Mouse (Mus musculus): ENCODE results near the gene Acvr1.

Gene Acvr1

GRCm38 (mm10) chr2:58557045-58557845 is 9.7 kb downstream of the Acvr1 start:
- no peak for DNase-seq (ENCODE audit: low read depth, low spot score)

DNA sequence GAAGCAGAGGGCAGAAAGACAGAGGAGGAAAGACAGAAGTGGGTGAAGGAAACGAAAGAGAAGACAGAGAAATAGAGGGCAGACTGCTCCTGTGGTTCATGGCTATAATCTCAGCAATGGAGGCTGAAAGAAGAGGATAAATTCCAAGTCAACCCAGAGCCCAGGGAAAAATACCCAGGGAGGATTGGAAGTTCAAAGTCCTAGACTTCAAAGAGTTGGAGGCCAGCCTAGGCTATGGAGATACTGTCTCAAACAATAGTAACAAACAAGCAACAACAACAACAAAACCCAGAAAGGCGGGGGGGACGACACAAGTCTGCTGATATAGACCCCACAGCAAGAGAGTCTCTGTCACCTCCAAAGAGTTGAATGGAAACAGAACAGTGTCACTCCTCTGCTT is 14.7 kb downstream of the Acvr1 start:
- DNase-seq (ENCODE audit: low read depth, low spot score): no peak

- no peak for DNase-seq (ENCODE audit: low read depth, low spot score)
Observed at GRCm38 (mm10) chr2:58551866-58552265, 15.1 kb downstream of the Acvr1 start.

GRCm38 (mm10) chr2:58550488-58550887 is 16.5 kb downstream of the Acvr1 start:
- DNase-seq (ENCODE audit: low read depth, low spot score): no peak

- no peak for DNase-seq (ENCODE audit: low read depth, low spot score)
Observed at GRCm38 (mm10) chr2:58549960-58550359, 17.0 kb downstream of the Acvr1 start.

DNA sequence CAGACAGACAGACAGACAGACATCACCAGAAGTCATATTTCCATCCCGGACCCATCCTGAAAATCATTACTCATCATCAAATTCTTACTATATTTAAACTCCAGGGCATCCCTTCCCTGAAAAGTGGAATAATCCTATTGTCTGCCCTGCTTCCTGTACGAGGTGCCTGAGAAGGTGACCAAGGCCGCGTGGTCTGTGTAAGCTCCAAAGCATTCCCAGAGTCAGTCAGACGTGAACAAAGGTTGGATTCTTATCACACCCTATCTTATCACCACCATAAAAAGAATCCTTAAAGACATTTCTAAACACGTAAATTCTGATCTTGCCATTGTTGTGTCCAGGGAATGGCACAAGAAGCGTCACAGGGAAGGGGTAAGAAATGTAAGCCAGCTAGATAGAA is 18.0 kb downstream of the Acvr1 start:
- no peak for DNase-seq (ENCODE audit: low read depth, low spot score)

DNA sequence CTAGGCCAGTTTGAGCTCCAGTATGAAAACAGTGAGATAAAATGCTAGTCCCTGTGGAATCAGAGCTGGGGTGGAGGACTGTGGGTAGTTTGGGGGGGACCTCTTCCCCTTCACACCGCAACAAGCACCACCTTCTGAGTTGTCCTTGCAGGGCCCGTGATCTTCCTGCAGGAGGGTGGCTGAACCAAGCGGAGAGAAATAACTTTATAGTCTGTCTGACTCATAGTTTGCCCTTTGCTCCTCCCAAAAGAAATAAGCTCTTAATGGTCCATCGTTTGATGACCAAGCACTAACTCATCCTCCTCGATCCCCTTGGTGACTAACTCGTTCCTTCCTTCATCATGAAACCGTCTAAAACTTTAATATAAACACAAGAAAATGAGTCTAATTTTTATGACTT is 20.7 kb downstream of the Acvr1 start:
- no peak for DNase-seq (ENCODE audit: low read depth, low spot score)

DNA sequence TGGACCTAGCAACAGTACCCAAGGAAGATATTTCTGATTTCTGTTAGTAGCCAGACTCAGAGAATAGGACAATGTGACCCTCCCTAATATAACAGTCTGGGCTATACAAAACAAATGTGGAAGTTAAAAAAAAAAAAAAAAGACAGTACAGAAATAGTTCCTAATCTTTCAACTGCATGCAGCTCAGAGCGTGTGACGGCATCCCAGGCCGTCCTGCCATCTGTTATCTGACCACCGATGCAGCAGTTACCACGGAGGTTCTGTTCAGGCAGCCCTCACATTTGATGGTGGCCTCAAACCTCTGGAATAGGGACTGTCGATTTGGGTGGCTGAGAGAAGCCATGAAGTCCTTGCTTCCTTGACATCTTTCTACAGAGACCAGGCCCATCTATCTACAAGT is 22.6 kb downstream of the Acvr1 start:
- DNase-seq (ENCODE audit: low read depth, low spot score): no peak

- no peak for DNase-seq (ENCODE audit: low read depth, low spot score)
Observed at GRCm38 (mm10) chr2:58543252-58543651, 23.7 kb downstream of the Acvr1 start.

GRCm38 (mm10) chr2:58538196-58538595 is 28.8 kb downstream of the Acvr1 start:
- no peak for DNase-seq (ENCODE audit: low read depth, low spot score)

DNA sequence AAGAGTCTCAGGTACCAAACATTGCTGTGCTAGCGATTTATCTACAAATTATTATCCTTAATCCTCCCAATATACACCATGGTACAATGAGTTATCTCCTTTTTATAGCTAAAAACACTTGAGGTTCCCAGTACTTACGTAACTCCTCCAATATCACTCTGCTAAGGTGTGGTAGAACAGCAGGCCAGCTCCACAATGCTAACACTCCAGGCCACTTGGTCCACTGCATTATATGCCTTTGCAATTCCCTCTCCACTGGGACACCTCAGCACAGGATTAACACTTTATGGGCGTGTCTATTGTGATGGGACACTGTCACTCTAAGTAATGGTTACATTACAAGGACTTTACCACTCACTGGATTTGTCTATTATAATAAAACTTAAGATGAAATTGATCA is 30.2 kb downstream of the Acvr1 start:
- no peak for DNase-seq (ENCODE audit: low read depth, low spot score)

GRCm38 (mm10) chr2:58535233-58535632 is 31.7 kb downstream of the Acvr1 start:
- DNase-seq (ENCODE audit: low read depth, low spot score): no peak

DNA sequence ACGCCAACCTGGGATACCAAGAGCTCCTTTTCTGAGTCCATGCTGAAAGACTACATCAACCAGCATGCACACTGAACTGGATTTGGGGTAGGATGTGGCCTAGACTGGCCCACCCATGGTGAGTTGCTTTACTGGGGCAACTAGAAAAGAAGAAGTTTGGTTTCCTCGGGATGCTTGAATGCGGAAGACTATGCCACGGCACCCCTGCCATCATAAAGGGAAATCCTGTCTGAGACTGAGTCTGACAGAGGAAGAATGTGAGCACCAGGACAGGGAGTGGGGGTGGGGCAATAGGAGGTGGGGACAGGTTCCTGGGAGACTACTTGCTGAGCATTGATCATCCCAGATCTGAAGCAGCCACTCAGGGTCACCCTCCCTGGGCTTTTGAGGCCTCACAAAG is 32.6 kb downstream of the Acvr1 start:
- no peak for DNase-seq (ENCODE audit: low read depth, low spot score)

DNA sequence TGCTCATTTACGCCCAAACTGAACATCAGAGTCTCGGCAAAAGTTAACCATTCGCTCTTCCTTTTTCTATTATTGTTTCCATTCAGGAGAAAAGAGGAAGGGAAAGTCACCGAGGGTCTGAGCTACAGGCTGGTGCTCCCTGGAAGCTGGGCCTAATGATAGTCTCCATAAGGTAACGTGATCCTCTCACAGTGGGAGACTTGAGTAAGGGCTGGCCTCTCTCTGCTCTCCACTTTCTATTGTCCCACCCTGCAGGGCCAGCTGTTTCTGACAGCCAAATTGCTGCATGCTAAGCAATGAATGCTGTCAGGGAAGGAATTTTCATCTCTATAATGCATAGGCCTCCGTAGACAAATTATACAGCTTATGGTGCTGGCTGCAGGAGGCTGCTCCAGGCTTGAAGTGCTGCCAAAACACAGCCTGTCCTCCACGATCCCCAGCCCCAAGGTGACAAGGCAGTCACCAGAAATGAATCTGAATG is 33.4 kb downstream of the Acvr1 start:
- DNase-seq (ENCODE audit: low read depth, low spot score): no peak

DNA sequence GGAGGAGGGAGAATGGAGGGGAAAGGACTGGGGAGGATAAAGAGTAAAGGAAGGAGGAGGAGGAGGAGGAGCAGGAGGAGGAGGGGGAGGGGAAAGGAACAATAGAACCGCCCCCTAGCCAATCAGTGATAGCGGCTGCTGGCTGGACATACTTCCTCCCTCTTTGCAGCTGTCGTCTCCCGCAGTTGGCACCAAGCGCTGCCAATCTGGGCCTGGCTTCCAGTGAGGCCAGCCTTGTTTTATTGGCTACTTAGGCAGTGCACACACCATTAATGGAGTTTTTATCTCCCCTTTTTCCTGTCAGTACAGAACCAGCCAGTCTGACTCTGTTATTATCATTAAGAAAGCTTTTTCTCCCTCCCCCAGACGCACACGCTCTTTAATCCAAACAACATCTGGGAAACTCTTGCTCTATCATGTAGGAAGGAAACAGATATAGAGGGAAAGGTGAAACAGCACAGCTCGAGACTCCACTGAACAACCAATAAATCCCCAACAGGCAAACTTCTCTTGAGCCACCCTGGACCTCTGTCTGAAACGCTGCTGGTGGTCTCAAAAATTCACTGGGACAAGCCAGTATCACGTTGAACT is 34.6 kb downstream of the Acvr1 start:
- no peak for DNase-seq (ENCODE audit: low read depth, low spot score)

GRCm38 (mm10) chr2:58530521-58530920 is 36.4 kb downstream of the Acvr1 start:
- no peak for DNase-seq (ENCODE audit: low read depth, low spot score)

DNA sequence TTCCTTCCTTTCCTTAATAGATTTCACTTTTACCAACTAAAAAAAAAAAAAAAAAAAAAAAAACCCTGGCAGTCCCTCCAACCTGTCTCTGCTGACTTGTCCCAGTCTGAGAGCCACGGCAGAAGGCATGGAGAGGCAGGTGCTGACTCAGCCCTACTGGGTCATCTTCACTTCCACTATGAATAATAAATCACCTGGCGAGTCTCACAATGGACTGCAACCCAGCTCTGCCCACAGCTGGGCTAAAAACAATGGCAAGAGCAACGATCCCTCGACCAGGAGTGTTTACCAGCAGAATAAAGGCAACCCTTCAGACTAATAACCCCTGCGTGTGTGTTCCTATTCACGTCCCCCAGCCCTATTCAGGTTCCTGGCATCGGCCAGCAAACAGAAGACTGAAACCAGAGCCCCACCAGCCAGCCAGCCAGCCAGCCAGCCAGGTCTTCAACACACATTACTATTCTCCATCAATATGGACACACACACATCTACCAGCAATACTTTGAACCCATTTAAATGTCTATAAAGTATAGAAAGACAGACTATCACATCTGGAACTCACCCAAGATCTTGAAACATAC is 37.0 kb downstream of the Acvr1 start:
- no peak for DNase-seq (ENCODE audit: low read depth, low spot score)

- no peak for DNase-seq (ENCODE audit: low read depth, low spot score)
Observed at GRCm38 (mm10) chr2:58529384-58529783, 37.6 kb downstream of the Acvr1 start.

DNA sequence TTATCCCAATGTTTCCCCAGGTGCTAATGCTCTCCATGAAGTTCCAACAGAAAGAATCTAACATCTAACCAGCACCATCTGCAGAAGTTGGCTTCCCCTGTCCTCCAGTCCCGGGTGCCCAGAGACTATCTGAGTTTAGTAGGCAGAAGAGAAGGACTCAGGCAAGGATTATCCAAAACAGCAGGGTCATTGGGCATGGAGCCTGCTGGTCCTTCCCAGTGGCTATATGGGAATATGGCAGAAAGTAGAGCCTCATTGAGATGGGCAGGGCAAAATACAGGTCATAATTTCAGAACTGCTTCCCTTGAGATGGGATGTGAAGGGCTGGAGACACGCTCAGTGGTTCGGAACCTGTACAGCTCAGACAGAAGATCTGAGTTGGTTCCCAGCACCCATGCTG is 39.2 kb downstream of the Acvr1 start:
- DNase-seq (ENCODE audit: low read depth, low spot score): no peak

GRCm38 (mm10) chr2:58524356-58524755 is 42.6 kb downstream of the Acvr1 start:
- DNase-seq (ENCODE audit: low read depth, low spot score): no peak

- DNase-seq (ENCODE audit: low read depth, low spot score): no peak
Observed at GRCm38 (mm10) chr2:58523894-58524293, 43.1 kb downstream of the Acvr1 start.

GRCm38 (mm10) chr2:58523097-58523496 is 43.9 kb downstream of the Acvr1 start:
- DNase-seq (ENCODE audit: low read depth, low spot score): no peak

DNA sequence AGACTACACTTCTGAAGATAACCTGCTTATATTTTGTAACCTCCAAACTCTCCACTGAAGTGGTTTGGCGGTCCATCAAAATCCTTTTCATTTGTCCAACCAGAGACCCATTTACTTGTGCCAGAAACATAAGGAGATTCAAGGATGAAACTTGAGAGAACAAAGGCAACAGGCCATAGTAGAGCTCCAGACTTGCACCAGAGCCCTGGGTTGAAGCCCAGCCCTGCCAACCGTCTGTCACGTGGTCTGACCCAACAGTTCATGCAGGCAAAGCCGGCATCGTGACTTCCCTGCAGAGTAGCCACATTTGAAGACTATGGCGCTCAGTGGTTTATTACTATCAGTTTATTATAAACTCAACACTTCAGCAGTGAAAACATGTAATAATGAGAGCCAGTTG is 45.3 kb downstream of the Acvr1 start:
- DNase-seq (ENCODE audit: low read depth, low spot score): no peak

Measured in CD4-positive helper T cell, adult 2 months (primary cell).